Mouse (Mus musculus) forebrain, embryonic 12.5 days (tissue): ENCODE results near the gene Itpkc. TPM values are rescaled to one million over a fixed set of nuclear protein-coding genes. Genes with fewer than 3 reads are reported as not detected.

ENCODE experiments used
- ATAC-seq: fragments of 200-750 bp; cut with Nextera tagmentation; 2 replicates; pipeline ENCODE4 v1.8.0; 2017; ENCODE audit warnings: moderate TSS enrichment; ENCODE audit not compliant: low FRiP score
- H3K27ac ChIP-seq: fragments of 300-500 bp; sonication (generic); 2 replicates; pipeline ENCODE4 v1.5.1; 2016; ENCODE audit warnings: mild to moderate bottlenecking
- H3K27me3 ChIP-seq: fragments of 300-500 bp; sonication (generic); 2 replicates; pipeline ENCODE4 v1.6.1; 2016; ENCODE audit warnings: mild to moderate bottlenecking
- H3K36me3 ChIP-seq: fragments of 300-500 bp; sonication (generic); replicated peaks from 2 replicates; pipeline ENCODE4 v1.6.1; 2016; ENCODE audit warnings: mild to moderate bottlenecking
- H3K4me1 ChIP-seq: fragments of 300-500 bp; sonication (generic); 2 replicates; pipeline ENCODE4 v1.6.1; 2016
- H3K4me2 ChIP-seq: fragments of 300-500 bp; sonication (generic); 2 replicates; pipeline ENCODE4 v1.6.1; 2016; ENCODE audit warnings: mild to moderate bottlenecking, moderate library complexity
- H3K4me3 ChIP-seq: fragments of 300-500 bp; sonication (generic); replicated peaks from 2 replicates; pipeline ENCODE4 v1.5.1; 2016; ENCODE audit warnings: mild to moderate bottlenecking
- H3K9ac ChIP-seq: fragments of 300-500 bp; sonication (generic); 2 replicates; pipeline ENCODE4 v1.6.1; 2016; ENCODE audit warnings: mild to moderate bottlenecking
- H3K9me3 ChIP-seq: fragments of 300-500 bp; sonication (generic); 2 replicates; pipeline ENCODE4 v1.6.1; 2016
- WGBS: fragments of 180-500 bp; shearing (Covaris S2); methylation state at CpG from one replicate; pipeline ENCODE4 v1.1.7; 2016; 5-methylcytosine and 5-hydroxymethylcytosine counted together
- polyA plus RNA-seq: library from polyadenylated mRNA; unstranded; fragments of >200 nt; fragmentation: Nextera tagmentation; extraction: Ambion mirVana; gene quantifications from 2 replicates; pipeline ENCODE4 v1.2.1, GENCODE M21; 2016

Gene Itpkc
- polyA plus RNA-seq, 1 experiment from 2014 or later, result 7.5 TPM

DNA sequence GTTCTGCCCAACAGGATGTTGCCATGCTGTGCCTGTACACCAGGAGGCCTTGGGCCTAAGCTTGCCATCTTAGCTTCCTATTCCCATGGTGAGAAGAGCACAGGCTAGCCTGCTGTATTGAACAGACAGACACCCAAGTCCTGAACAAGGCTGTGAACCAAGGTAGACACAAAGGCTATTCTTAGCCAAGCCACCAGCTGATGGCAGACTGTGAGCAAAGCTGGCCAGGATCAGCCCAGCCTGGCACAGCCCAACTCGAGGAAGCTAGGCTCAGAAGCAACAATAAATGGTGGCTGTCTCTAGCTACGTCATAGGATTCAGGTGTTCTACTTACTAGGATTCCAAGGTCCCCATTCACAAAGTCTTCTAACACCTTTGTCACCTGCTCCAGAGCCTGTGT lies 15.8 kb downstream of the Itpkc start:
- WGBS, result 90% methylated on average over 2 of the region's 2 CpGs
- Histone ChIP-seq H3K36me3 (peaks cover 87% of the 10 kb centered on the region), H3K9ac (no peak overlapping the region), H3K9me3 (no peaks in the 10 kb centered on the region), H3K27me3 (no peaks in the 10 kb centered on the region), H3K4me1 (no peaks in the 10 kb centered on the region), H3K4me3 (no peak overlapping the region), H3K27ac (no peak overlapping the region), H3K4me2 (no peak overlapping the region)
- ATAC-seq, result no peak

- H3K9me3 ChIP-seq, result no peaks in the 10 kb centered on the region
- no peak overlapping the region for H3K4me2 ChIP-seq
- H3K27ac ChIP-seq, result no peak overlapping the region
- H3K9ac ChIP-seq, result no peak overlapping the region
- no peak overlapping the region for H3K4me3 ChIP-seq
- no peaks in the 10 kb centered on the region for H3K27me3 ChIP-seq
- no peaks in the 10 kb centered on the region for H3K4me1 ChIP-seq
- H3K36me3 ChIP-seq, result peaks cover 64% of the 10 kb centered on the region
- ATAC-seq, result no peak
- 97% methylated on average over 8 of the region's 8 CpGs for WGBS
Observed at GRCm38 (mm10) chr7:27203730-27204449, 24.6 kb downstream of the Itpkc start.

DNA sequence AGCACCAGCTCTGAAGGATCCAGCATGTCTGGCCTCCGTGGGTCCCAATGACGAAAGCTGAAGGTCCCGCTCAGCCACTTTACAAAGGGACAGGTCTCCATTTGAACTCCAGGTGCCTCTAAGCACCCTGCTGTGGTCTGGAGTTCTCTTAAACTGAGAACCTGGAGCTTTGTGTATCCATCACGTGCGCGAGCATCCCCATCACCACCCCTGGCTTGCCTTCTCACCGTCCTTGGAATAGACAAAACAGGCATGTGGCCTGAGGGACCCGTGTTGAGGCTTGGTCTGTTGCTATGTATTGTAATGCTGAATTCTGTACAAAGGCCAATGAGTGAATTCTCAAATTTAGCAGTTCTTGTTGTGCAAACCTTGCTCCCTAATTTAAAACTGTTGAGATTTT lies 29.7 kb downstream of the Itpkc start:
- no peaks in the 10 kb centered on the region for H3K27me3 ChIP-seq
- H3K4me3 ChIP-seq, result no peak overlapping the region
- H3K27ac ChIP-seq, result no peak overlapping the region
- ATAC-seq, result no peak
- peaks cover 30% of the 10 kb centered on the region for H3K36me3 ChIP-seq
- 93% methylated on average over 8 of the region's 8 CpGs for WGBS
- no peaks in the 10 kb centered on the region for H3K9me3 ChIP-seq
- no peak overlapping the region for H3K4me2 ChIP-seq
- no peak overlapping the region for H3K9ac ChIP-seq
- peaks cover 19% of the 10 kb centered on the region for H3K4me1 ChIP-seq

- H3K36me3 ChIP-seq, result peaks cover 31% of the 10 kb centered on the region
- H3K4me3 ChIP-seq, result no peak overlapping the region
- H3K27ac ChIP-seq, result no peak overlapping the region
- H3K4me2 ChIP-seq, result no peak overlapping the region
- H3K4me1 ChIP-seq, result peaks cover 23% of the 10 kb centered on the region
- H3K27me3 ChIP-seq, result no peaks in the 10 kb centered on the region
- ATAC-seq, result no peak
- no peaks in the 10 kb centered on the region for H3K9me3 ChIP-seq
- H3K9ac ChIP-seq, result no peak overlapping the region
Observed at GRCm38 (mm10) chr7:27198355-27198754, 30.1 kb downstream of the Itpkc start.

DNA sequence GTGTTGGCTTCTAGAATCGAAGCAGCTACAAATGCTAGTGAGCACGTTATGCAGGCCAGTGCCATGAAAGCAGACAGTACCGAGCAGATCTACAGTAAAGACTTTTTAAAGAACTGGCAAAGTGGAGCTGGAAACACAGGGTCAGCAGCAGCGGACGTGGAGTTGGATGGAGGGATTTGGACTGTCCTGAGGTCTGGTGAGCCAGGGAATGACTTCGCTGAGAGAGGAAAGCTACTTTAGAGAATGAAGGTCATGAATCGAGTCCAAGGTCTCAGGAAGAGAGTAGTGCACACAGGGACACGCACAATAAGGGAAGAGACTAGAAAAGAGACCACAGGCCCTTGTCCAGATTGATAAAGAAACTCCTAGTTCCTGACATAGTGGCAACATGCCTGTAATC lies 30.8 kb downstream of the Itpkc start:
- WGBS, result 93% methylated on average over 8 of the region's 8 CpGs
- Histone ChIP-seq H3K36me3 (peaks cover 31% of the 10 kb centered on the region), H3K4me2 (no peak overlapping the region), H3K9me3 (no peaks in the 10 kb centered on the region), H3K27me3 (no peaks in the 10 kb centered on the region), H3K9ac (no peak overlapping the region), H3K4me3 (no peak overlapping the region), H3K4me1 (peaks cover 25% of the 10 kb centered on the region), H3K27ac (no peak overlapping the region)
- no peak for ATAC-seq

DNA sequence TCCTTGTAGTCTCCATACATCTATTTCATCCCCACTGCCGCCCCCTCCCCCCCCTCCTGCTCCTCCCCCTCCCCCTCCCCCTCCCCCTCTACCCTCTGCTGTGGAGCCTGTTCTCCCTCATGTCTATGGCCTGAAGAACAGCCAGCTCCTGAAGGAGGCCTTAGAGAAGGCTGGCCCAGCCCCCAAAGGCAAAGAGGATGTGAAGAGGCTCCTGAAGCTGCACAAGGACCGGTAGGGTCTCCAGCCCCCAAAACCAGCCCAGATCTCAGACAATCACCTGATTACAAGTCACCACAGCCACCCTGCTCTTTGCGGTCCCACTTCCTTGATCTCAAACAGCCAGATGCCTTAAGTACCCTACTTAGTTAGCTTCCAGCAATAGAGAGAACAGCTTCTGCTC lies 31.3 kb downstream of the Itpkc start:
- Histone ChIP-seq H3K27ac (no peak overlapping the region), H3K4me3 (no peak overlapping the region), H3K9ac (no peak overlapping the region), H3K4me2 (0 out of 2 replicates have a peak overlapping the region, but pooled peaks have one; percentile 95), H3K9me3 (no peaks in the 10 kb centered on the region), H3K4me1 (peaks cover 25% of the 10 kb centered on the region), H3K27me3 (no peaks in the 10 kb centered on the region), H3K36me3 (peaks cover 31% of the 10 kb centered on the region)
- WGBS, result 85% methylated on average over 3 of the region's 3 CpGs
- no peak for ATAC-seq

DNA sequence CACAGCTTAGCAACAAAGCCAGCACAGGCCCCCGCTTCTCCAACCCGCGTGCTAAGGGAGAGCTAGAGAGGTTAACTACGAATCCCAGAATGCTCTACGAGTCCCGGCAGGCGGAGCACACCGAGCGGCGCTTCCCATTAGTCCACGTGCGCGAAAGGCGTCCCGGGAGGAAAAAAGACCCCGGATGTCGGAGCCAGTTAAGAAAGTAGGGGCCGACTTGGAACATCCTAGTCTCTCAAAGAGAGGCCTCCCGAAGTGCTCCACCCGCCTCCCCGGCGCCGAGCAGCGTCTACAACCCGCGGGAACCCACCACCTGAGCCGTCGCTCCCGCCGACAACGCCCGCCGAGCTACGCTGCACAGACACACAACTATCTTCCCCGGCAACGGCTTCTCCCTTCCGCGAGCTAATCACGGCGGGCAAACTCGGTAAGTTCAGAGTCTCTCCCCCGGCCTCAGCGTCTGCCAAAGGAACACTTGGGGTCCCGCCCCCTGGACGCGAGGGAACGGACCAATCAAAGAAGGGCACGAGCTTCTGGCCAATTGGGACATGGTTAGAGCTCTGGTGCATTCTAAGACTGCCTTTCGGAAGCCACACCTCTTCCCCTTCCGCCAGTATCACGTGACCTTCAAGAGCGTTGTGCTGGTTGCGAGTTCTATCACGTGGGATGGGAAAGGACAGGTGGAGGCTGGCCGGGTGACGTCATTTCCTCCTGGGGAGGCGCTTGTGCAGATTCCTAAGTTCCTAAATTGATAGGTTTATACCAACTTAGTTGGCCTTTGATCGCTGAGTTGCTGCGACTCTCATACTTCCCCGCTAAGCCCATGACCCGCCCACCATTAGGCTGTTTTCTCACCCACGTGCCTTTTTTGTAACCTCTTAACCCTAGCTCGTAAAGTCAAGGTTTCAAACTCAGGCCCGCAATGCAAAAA lies 32.5 kb downstream of the Itpkc start, which contains the start of the genes BC024978 and Snrpa:
Gene BC024978, plus strand, starts transcription at position 101 of the 931 bp plus-strand sequence.
Gene Snrpa, minus strand, starts transcription at position 591 of the 931 bp plus-strand sequence.
- Histone ChIP-seq H3K27me3 (no peaks in the 10 kb centered on the region), H3K4me2 (peak within 1 kb of the TSS; percentile 95), H3K9me3 (no peaks in the 10 kb centered on the region), H3K27ac (peak within 1 kb of the TSS; percentile 98), H3K4me3 (peak within 1 kb of the TSS; percentile 83), H3K36me3 (peaks cover 39% of the 10 kb centered on the region), H3K4me1 (peaks cover 25% of the 10 kb centered on the region), H3K9ac (peak within 1 kb of the TSS; percentile 82)
- peak; percentile 99 for ATAC-seq
- 1% methylated on average over 63 of the region's 64 CpGs for WGBS

GRCm38 (mm10) chr7:27193731-27194130 lies 34.7 kb downstream of the Itpkc start:
- Histone ChIP-seq H3K4me1 (peaks cover 25% of the 10 kb centered on the region), H3K36me3 (peaks cover 54% of the 10 kb centered on the region), H3K9ac (peak overlapping the region; percentile 38; the same call in 1 of the 2 replicates), H3K9me3 (no peaks in the 10 kb centered on the region), H3K4me2 (peak overlapping the region; percentile 2; the same call in 1 of the 2 replicates), H3K27me3 (no peaks in the 10 kb centered on the region), H3K4me3 (no peak overlapping the region), H3K27ac (no peak overlapping the region)
- WGBS, result 93% methylated on average over 4 of the region's 4 CpGs
- no peak for ATAC-seq

DNA sequence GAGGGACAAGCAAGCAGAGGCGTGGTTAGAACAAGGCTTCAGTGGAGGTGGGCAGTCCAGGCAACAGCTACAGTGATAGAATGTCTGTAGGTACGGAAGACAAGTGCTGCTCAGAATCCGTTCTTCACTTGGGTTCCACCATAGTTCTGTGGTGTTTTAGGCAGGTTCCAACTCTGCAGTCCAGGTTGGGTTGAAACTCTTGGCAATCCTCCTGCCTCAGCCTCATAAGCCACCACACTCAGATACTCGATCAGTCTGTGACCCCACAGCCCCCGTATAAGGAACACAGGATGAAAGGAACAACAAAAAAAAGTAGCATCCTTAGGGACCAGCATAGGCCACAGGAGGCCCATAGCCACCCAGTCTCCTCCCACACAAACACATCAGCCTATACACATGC lies 36.0 kb downstream of the Itpkc start:
- Histone ChIP-seq H3K27me3 (no peaks in the 10 kb centered on the region), H3K27ac (no peak overlapping the region), H3K4me1 (peaks cover 25% of the 10 kb centered on the region), H3K36me3 (peaks cover 67% of the 10 kb centered on the region), H3K9me3 (no peaks in the 10 kb centered on the region), H3K9ac (no peak overlapping the region), H3K4me2 (no peak overlapping the region), H3K4me3 (no peak overlapping the region)
- no peak for ATAC-seq
- WGBS, result 97% methylated on average over 5 of the region's 5 CpGs

- Histone ChIP-seq H3K4me1 (peaks cover 10% of the 10 kb centered on the region), H3K9ac (no peak overlapping the region), H3K4me2 (no peak overlapping the region), H3K27ac (no peak overlapping the region), H3K9me3 (no peaks in the 10 kb centered on the region), H3K4me3 (no peak overlapping the region), H3K36me3 (peaks cover 97% of the 10 kb centered on the region), H3K27me3 (no peaks in the 10 kb centered on the region)
- no peak for ATAC-seq
- WGBS, result 97% methylated on average over 10 of the region's 10 CpGs
Observed at GRCm38 (mm10) chr7:27189271-27189931, 39.1 kb downstream of the Itpkc start.

GRCm38 (mm10) chr7:27185986-27186385 lies 42.5 kb downstream of the Itpkc start:
- peaks cover 78% of the 10 kb centered on the region for H3K36me3 ChIP-seq
- H3K27me3 ChIP-seq, result no peaks in the 10 kb centered on the region
- no peak overlapping the region for H3K4me3 ChIP-seq
- 94% methylated on average over 5 of the region's 5 CpGs for WGBS
- no peak for ATAC-seq
- no peak overlapping the region for H3K27ac ChIP-seq
- H3K4me2 ChIP-seq, result no peak overlapping the region
- no peak overlapping the region for H3K9ac ChIP-seq
- no peaks in the 10 kb centered on the region for H3K9me3 ChIP-seq
- no peaks in the 10 kb centered on the region for H3K4me1 ChIP-seq

GRCm38 (mm10) chr7:27184964-27185363 lies 43.5 kb downstream of the Itpkc start:
- H3K36me3 ChIP-seq, result peaks cover 68% of the 10 kb centered on the region
- no peaks in the 10 kb centered on the region; the same call in 1 of the 2 replicates for H3K4me1 ChIP-seq
- H3K27ac ChIP-seq, result no peak overlapping the region
- no peak overlapping the region for H3K9ac ChIP-seq
- no peaks in the 10 kb centered on the region for H3K27me3 ChIP-seq
- H3K9me3 ChIP-seq, result no peaks in the 10 kb centered on the region
- H3K4me2 ChIP-seq, result no peak overlapping the region
- WGBS, result 78% methylated on average over 3 of the region's 3 CpGs
- no peak for ATAC-seq
- no peak overlapping the region for H3K4me3 ChIP-seq
